Mouse (Mus musculus) forebrain, embryonic 14.5 days (tissue): ENCODE data around the gene Tsga10ip. TPM values are rescaled to one million over a fixed set of nuclear protein-coding genes. Genes with fewer than 3 reads are reported as not detected.
A peak's percentile ranks its signal among the peaks of the same experiment; 100 is the strongest.

Experiments
- ATAC-seq: fragments of 200-750 bp; cut with Nextera tagmentation; 2 replicates; pipeline ENCODE4 v1.8.0; 2017; ENCODE audit warnings: mild to moderate bottlenecking, moderate library complexity
- DNase-seq: peaks from one replicate; pipeline ENCODE4 v3.0.0-alpha.2; 2015; ENCODE audit warnings: low spot score
- H3K27ac ChIP-seq: fragments of 300-500 bp; sonication (generic); 2 replicates; pipeline ENCODE4 v1.5.1; 2014; ENCODE audit warnings: low read depth, mild to moderate bottlenecking, control low read depth, low read length, moderate library complexity
- H3K27me3 ChIP-seq: fragments of 300-500 bp; sonication (generic); replicated peaks from 2 replicates; pipeline ENCODE4 v1.6.1; 2014; ENCODE audit warnings: low read length, control low read depth, mixed read lengths; ENCODE audit not compliant: control insufficient read depth, insufficient read depth
- H3K36me3 ChIP-seq: fragments of 300-500 bp; sonication (generic); 2 replicates; pipeline ENCODE4 v1.6.1; 2014; ENCODE audit warnings: low read length, control low read depth; ENCODE audit not compliant: control insufficient read depth, insufficient read depth
- H3K4me1 ChIP-seq: fragments of 300-500 bp; sonication (generic); 2 replicates; pipeline ENCODE4 v1.6.1; 2014; ENCODE audit warnings: antibody characterized with exemption, low read length, control low read depth; ENCODE audit not compliant: control insufficient read depth, insufficient read depth
- H3K4me2 ChIP-seq: fragments of 300-500 bp; sonication (generic); 2 replicates; pipeline ENCODE4 v1.6.1; 2014; ENCODE audit warnings: mild to moderate bottlenecking, control low read depth, low read length
- H3K4me3 ChIP-seq: fragments of 300-500 bp; sonication (generic); 2 replicates; pipeline ENCODE4 v1.5.1; 2014; ENCODE audit warnings: low read depth, low read length, control low read depth
- H3K9ac ChIP-seq: fragments of 300-500 bp; sonication (generic); 2 replicates; pipeline ENCODE4 v1.6.1; 2014; ENCODE audit warnings: mild to moderate bottlenecking, low read length, control low read depth, moderate library complexity
- H3K9me3 ChIP-seq: fragments of 300-500 bp; sonication (generic); replicated peaks from 2 replicates; pipeline ENCODE4 v1.6.1; 2016; ENCODE audit warnings: low read length, control low read depth, mixed read lengths; ENCODE audit not compliant: control insufficient read depth
- WGBS: fragments of 180-500 bp; shearing (Covaris S2); extraction: QIAGEN DNeasy Blood & Tissue Kit; methylation state at CpG from one replicate; pipeline ENCODE4 v1.1.7; 2014; 5-methylcytosine and 5-hydroxymethylcytosine counted together
- polyA plus RNA-seq: library from polyadenylated mRNA; unstranded; fragments of >200 nt; fragmentation: Nextera tagmentation; extraction: Ambion mirVana; gene quantifications from 2 replicates; pipeline ENCODE4 v1.2.1, GENCODE M21; 2014

Tsga10ip gene
- polyA plus RNA-seq, 1 experiment from 2014 or later = not detected

DNA sequence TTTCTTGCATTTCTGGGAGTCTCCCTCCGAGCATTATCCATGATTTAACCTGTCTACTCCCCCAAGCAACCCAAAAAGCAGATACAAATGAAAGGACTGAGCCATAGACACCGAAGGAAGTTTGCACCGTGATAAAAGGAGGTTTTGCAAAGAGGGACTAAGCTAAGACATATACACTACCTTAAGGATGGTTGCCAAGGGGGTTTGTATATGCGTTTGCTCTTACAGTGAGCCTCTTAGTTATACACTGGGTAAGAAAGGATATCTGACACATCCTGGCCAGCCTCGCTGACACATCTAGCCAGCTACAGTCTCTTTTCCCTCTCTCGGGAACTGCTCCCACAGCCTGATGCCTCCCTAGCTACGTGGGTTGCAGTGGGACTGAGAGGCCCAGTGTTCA lies 31.6 kb upstream of the Tsga10ip start:
- ATAC-seq (no peak), DNase-seq (no peak)
- Histone ChIP-seq H3K4me3 (no peak overlapping the region), H3K27ac (no peak overlapping the region), H3K9me3 (no peaks in the 10 kb centered on the region), H3K36me3 (no peaks in the 10 kb centered on the region), H3K9ac (no peak overlapping the region), H3K27me3 (no peaks in the 10 kb centered on the region), H3K4me2 (no peak overlapping the region), H3K4me1 (peaks cover 7% of the 10 kb centered on the region; the same call in 1 of the 2 replicates)
- WGBS = 75% methylated on average over 7 of the region's 7 CpGs

GRCm38 (mm10) chr19:5432992-5433852 lies 30.9 kb upstream of the Tsga10ip start:
- peak; percentile 16 for DNase-seq
- no peak overlapping the region for H3K4me3 ChIP-seq

DNA sequence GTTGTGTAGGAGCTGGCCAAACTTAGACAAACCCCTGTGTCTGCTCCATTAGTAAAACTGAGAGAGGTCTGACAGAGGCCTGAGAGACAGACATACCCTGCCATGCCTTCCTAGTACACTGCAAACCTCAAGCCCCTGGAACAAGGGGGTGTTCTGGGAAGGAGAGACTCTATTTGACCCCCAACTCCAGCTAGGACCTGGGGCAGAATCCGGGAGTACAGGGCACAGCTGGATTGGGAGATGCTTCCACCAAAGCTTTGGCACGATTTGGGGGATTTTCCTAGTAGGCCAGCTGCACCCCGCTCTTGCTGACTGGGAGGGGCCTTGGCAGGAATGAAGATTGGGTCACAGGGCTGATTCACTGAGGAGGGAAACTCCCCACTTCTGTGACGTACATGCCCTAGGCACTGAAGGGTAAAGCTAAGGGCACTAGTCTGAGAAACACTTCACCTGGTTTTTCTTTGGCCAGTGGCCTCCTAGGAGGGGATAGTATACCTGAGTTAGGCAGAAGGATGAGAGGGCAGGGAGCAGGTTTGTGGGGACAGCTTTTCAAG lies 29.7 kb upstream of the Tsga10ip start:
- WGBS = 73% methylated on average over 4 of the region's 4 CpGs
- ATAC-seq = no peak
- no peaks in the 10 kb centered on the region for H3K27me3 ChIP-seq
- peaks cover 7% of the 10 kb centered on the region; the same call in 1 of the 2 replicates for H3K4me1 ChIP-seq
- no peak for DNase-seq
- H3K4me3 ChIP-seq = no peak overlapping the region
- H3K4me2 ChIP-seq = no peak overlapping the region
- no peaks in the 10 kb centered on the region for H3K9me3 ChIP-seq
- peaks cover 4% of the 10 kb centered on the region for H3K36me3 ChIP-seq
- no peak overlapping the region for H3K9ac ChIP-seq
- H3K27ac ChIP-seq = no peak overlapping the region

More at GRCm38 (mm10) chr19:5432992-5433852, 30.9 kb upstream of the Tsga10ip start:
- no peaks in the 10 kb centered on the region for H3K36me3 ChIP-seq
- peak overlapping the region; percentile 10; the same call in 1 of the 2 replicates for H3K9ac ChIP-seq
- no peak for ATAC-seq
- peaks cover 7% of the 10 kb centered on the region; the same call in 1 of the 2 replicates for H3K4me1 ChIP-seq
- peak overlapping the region; percentile 40 for H3K4me2 ChIP-seq
- H3K9me3 ChIP-seq = no peaks in the 10 kb centered on the region
- H3K27ac ChIP-seq = no peak overlapping the region
- WGBS = 20% methylated on average over 16 of the region's 16 CpGs
- no peaks in the 10 kb centered on the region for H3K27me3 ChIP-seq

DNA sequence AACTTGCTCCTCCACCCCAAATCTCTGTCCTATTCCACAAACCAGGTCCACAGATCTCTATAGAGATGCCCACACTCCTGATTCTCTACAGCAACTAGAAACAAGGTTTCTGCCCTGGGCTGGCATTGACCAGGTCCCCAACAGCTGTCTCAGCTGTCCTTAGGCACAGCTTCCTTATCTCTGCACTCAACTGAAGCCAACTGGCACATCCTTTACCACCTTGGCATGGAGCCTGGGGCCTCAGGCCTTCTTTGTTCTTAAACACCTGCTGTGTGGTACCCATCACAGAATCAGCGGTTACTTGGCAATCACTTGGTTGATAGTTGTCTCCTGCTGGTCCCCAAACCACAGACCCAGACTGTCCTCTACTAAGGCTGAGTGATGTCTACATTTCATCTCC lies 28.1 kb upstream of the Tsga10ip start:
- WGBS = 57% methylated on average over 1 of the region's 1 CpGs
- Histone ChIP-seq H3K4me1 (peaks cover 16% of the 10 kb centered on the region), H3K36me3 (peaks cover 14% of the 10 kb centered on the region), H3K4me2 (no peak overlapping the region), H3K4me3 (no peak overlapping the region), H3K27me3 (no peaks in the 10 kb centered on the region), H3K9ac (no peak overlapping the region), H3K27ac (no peak overlapping the region), H3K9me3 (no peaks in the 10 kb centered on the region)
- no peak for ATAC-seq
- no peak for DNase-seq

GRCm38 (mm10) chr19:5429806-5430205 lies 27.5 kb upstream of the Tsga10ip start:
- Histone ChIP-seq H3K4me3 (no peak overlapping the region), H3K27ac (no peak overlapping the region), H3K4me1 (peaks cover 16% of the 10 kb centered on the region), H3K9ac (no peak overlapping the region), H3K36me3 (peaks cover 14% of the 10 kb centered on the region), H3K9me3 (no peaks in the 10 kb centered on the region), H3K27me3 (no peaks in the 10 kb centered on the region), H3K4me2 (no peak overlapping the region)
- DNase-seq (no peak), ATAC-seq (no peak)
- WGBS = 71% methylated on average over 8 of the region's 8 CpGs

- Histone ChIP-seq H3K4me1 (peaks cover 16% of the 10 kb centered on the region), H3K36me3 (peaks cover 14% of the 10 kb centered on the region), H3K27me3 (no peaks in the 10 kb centered on the region), H3K4me2 (no peak overlapping the region), H3K9me3 (no peaks in the 10 kb centered on the region), H3K9ac (no peak overlapping the region), H3K27ac (no peak overlapping the region), H3K4me3 (no peak overlapping the region)
- ATAC-seq (no peak), DNase-seq (no peak)
- 84% methylated on average over 4 of the region's 4 CpGs for WGBS
These were observed 26.9 kb upstream of the Tsga10ip start for GRCm38 (mm10) chr19:5429219-5429618.

DNA sequence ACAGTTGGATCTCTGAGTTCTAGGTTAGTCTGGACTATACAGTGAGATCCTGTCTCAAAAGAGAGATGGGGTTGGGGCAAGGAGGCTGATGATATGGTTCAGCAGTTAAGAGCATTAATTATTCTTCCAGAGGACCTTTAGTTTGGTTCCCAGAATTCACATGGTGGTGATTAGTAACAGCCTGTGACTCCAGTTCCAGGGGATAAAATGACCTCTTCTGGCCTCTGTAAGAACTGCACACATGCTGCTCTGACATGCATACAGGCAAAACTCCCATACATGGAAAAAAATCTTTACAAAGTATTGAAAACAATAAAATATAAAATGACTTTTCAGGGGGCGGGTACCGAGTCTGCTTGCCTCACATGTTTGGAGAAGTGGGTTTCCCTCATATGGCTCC lies 25.8 kb upstream of the Tsga10ip start:
- Histone ChIP-seq H3K4me3 (no peak overlapping the region), H3K36me3 (peaks cover 14% of the 10 kb centered on the region), H3K9me3 (no peaks in the 10 kb centered on the region), H3K4me2 (no peak overlapping the region), H3K27me3 (no peaks in the 10 kb centered on the region), H3K4me1 (peaks cover 16% of the 10 kb centered on the region), H3K9ac (no peak overlapping the region), H3K27ac (no peak overlapping the region)
- 91% methylated on average over 2 of the region's 2 CpGs for WGBS
- ATAC-seq = no peak
- peak; percentile 47 for DNase-seq

- DNase-seq = no peak
- WGBS = 91% methylated on average over 13 of the region's 13 CpGs
- Histone ChIP-seq H3K9ac (no peak overlapping the region), H3K4me2 (peak overlapping the region; percentile 82; the same call in 1 of the 2 replicates), H3K27ac (no peak overlapping the region), H3K9me3 (no peaks in the 10 kb centered on the region), H3K27me3 (no peaks in the 10 kb centered on the region), H3K4me1 (peaks cover 16% of the 10 kb centered on the region), H3K36me3 (peaks cover 22% of the 10 kb centered on the region), H3K4me3 (peak overlapping the region; percentile 88; the same call in 1 of the 2 replicates)
- ATAC-seq = no peak
These were observed 24.4 kb upstream of the Tsga10ip start for GRCm38 (mm10) chr19:5426640-5427290.
